Mouse (Mus musculus) adrenal gland, postnatal 25 days (tissue): ENCODE data around the gene Smim11. TPM values are rescaled to one million over a fixed set of nuclear protein-coding genes. Genes with fewer than 3 reads are reported as not detected.

ENCODE experiments used
- DNase-seq: peaks from one replicate; pipeline ENCODE4 v3.0.0; 2021; ENCODE audit warnings: mixed read lengths
- total RNA-seq: library from RNA; stranded (reverse); gene quantifications from 2 replicates; pipeline ENCODE4 v1.2.3, GENCODE M21; 2021

Smim11 gene
- total RNA-seq, 1 experiment from 2014 or later, result 74.9 TPM

GRCm38 (mm10) chr16:92319353-92320109 is 18.4 kb downstream of the Smim11 start:
- DNase-seq, result peak; percentile 47

- DNase-seq, result no peak
Observed at GRCm38 (mm10) chr16:92320361-92320760, 19.3 kb downstream of the Smim11 start.

GRCm38 (mm10) chr16:92321341-92321740 is 20.3 kb downstream of the Smim11 start, which contains the start of gene Fam243:
Gene Fam243 (minus strand): TSS chr16:92321441.
- no peak for DNase-seq

GRCm38 (mm10) chr16:92324309-92325061 is 23.4 kb downstream of the Smim11 start:
- DNase-seq, result no peak

GRCm38 (mm10) chr16:92325062-92325406 is 23.9 kb downstream of the Smim11 start:
- DNase-seq, result no peak

- no peak for DNase-seq
Observed at GRCm38 (mm10) chr16:92327911-92328310, 26.8 kb downstream of the Smim11 start.

GRCm38 (mm10) chr16:92330966-92331365 is 29.9 kb downstream of the Smim11 start:
- DNase-seq, result no peak

GRCm38 (mm10) chr16:92334600-92334999 is 33.5 kb downstream of the Smim11 start:
- DNase-seq, result no peak

- DNase-seq, result peak; percentile 73
Observed at GRCm38 (mm10) chr16:92336280-92336679, 35.2 kb downstream of the Smim11 start.

- DNase-seq, result peak; percentile 70
Observed at GRCm38 (mm10) chr16:92340612-92341511, 39.8 kb downstream of the Smim11 start.

GRCm38 (mm10) chr16:92345177-92345576 is 44.1 kb downstream of the Smim11 start:
- DNase-seq, result peak; percentile 58

- DNase-seq, result no peak
Observed at GRCm38 (mm10) chr16:92346297-92346916, 45.3 kb downstream of the Smim11 start.

GRCm38 (mm10) chr16:92348941-92349340 is 47.9 kb downstream of the Smim11 start:
- peak; percentile 92 for DNase-seq

- DNase-seq, result no peak
Observed at GRCm38 (mm10) chr16:92353295-92353694, 52.2 kb downstream of the Smim11 start.

- DNase-seq, result no peak
Observed at GRCm38 (mm10) chr16:92353897-92354296, 52.8 kb downstream of the Smim11 start.

- no peak for DNase-seq
Observed at GRCm38 (mm10) chr16:92355366-92355765, 54.3 kb downstream of the Smim11 start.

GRCm38 (mm10) chr16:92355982-92356381 is 54.9 kb downstream of the Smim11 start:
- no peak for DNase-seq

GRCm38 (mm10) chr16:92357023-92357422 is 55.9 kb downstream of the Smim11 start:
- DNase-seq, result no peak

GRCm38 (mm10) chr16:92357566-92357965 is 56.5 kb downstream of the Smim11 start:
- DNase-seq, result no peak

- no peak for DNase-seq
Observed at GRCm38 (mm10) chr16:92358734-92359133, 57.6 kb downstream of the Smim11 start.

GRCm38 (mm10) chr16:92359229-92359628 is 58.1 kb downstream of the Smim11 start, which contains the start of gene Kcne1:
Gene Kcne1 (minus strand): TSS chr16:92359468.
- no peak for DNase-seq

- no peak for DNase-seq
Observed at GRCm38 (mm10) chr16:92360711-92361110, 59.6 kb downstream of the Smim11 start.
